Mouse (Mus musculus): Measurements from ENCODE around the gene Arhgap23. TPM values are rescaled to one million over a fixed set of nuclear protein-coding genes. Genes with fewer than 3 reads are reported as not detected.

The Arhgap23 gene
- polyA plus RNA-seq, 1 experiment: 14.9 TPM

- no peaks in the 10 kb centered on the region for H3K27me3 ChIP-seq (replicated peaks; ENCODE audit: control insufficient read depth, insufficient read depth, low read length)
- no peak overlapping the region for H3K27ac ChIP-seq (ENCODE audit: insufficient read depth, low read depth, low read length)
- no peak for TF ChIP-seq POLR2A (IDR thresholded peaks at IDR 0.05; ENCODE audit: low read depth, low read length)
- no peak for TF ChIP-seq CTCF (conservative IDR thresholded peaks at IDR 0.05; ENCODE audit: insufficient read depth, insufficient read length, low read depth, low read length)
- no peak for DNase-seq
- no peaks in the 10 kb centered on the region for H3K36me3 ChIP-seq (ENCODE audit: control insufficient read depth, insufficient read depth, low read length)
- no peaks in the 10 kb centered on the region for H3K4me1 ChIP-seq (ENCODE audit: control insufficient read depth, insufficient read depth, low read length)
- no peak overlapping the region for H3K4me3 ChIP-seq (ENCODE audit: insufficient read depth, low read depth, low read length)
- WGBS: 94% methylated on average over 6 of the region's 6 CpGs
Measured at GRCm38 (mm10) chr11:97462538-97462937, 47.2 kb downstream of the Arhgap23 start.

GRCm38 (mm10) chr11:97463166-97463565, 47.8 kb downstream of the Arhgap23 start:
- Histone ChIP-seq H3K4me3 (ENCODE audit: insufficient read depth, low read depth, low read length) (no peak overlapping the region), H3K4me1 (ENCODE audit: control insufficient read depth, insufficient read depth, low read length) (no peaks in the 10 kb centered on the region), H3K27me3 (replicated peaks; ENCODE audit: control insufficient read depth, insufficient read depth, low read length) (no peaks in the 10 kb centered on the region), H3K27ac (ENCODE audit: insufficient read depth, low read depth, low read length) (no peak overlapping the region), H3K36me3 (ENCODE audit: control insufficient read depth, insufficient read depth, low read length) (no peaks in the 10 kb centered on the region)
- WGBS: 86% methylated on average over 33 of the region's 33 CpGs
- DNase-seq: no peak
- TF ChIP-seq CTCF (conservative IDR thresholded peaks at IDR 0.05; ENCODE audit: insufficient read depth, insufficient read length, low read depth, low read length) (no peak), POLR2A (IDR thresholded peaks at IDR 0.05; ENCODE audit: low read depth, low read length) (no peak)

- H3K27me3 ChIP-seq (replicated peaks; ENCODE audit: control insufficient read depth, insufficient read depth, low read length): no peaks in the 10 kb centered on the region
- no peak overlapping the region for H3K4me3 ChIP-seq (ENCODE audit: insufficient read depth, low read depth, low read length)
- TF ChIP-seq POLR2A (IDR thresholded peaks at IDR 0.05; ENCODE audit: low read depth, low read length) (no peak), CTCF (conservative IDR thresholded peaks at IDR 0.05; ENCODE audit: insufficient read depth, insufficient read length, low read depth, low read length) (no peak)
- 93% methylated on average over 4 of the region's 4 CpGs for WGBS
- no peaks in the 10 kb centered on the region for H3K36me3 ChIP-seq (ENCODE audit: control insufficient read depth, insufficient read depth, low read length)
- no peak for DNase-seq
- no peaks in the 10 kb centered on the region for H3K4me1 ChIP-seq (ENCODE audit: control insufficient read depth, insufficient read depth, low read length)
- H3K27ac ChIP-seq (ENCODE audit: insufficient read depth, low read depth, low read length): no peak overlapping the region
Measured at GRCm38 (mm10) chr11:97463991-97464390, 48.7 kb downstream of the Arhgap23 start.

- no peak for DNase-seq
- no peaks in the 10 kb centered on the region for H3K4me1 ChIP-seq (ENCODE audit: control insufficient read depth, insufficient read depth, low read length)
- H3K27ac ChIP-seq (ENCODE audit: insufficient read depth, low read depth, low read length): no peak overlapping the region
- TF ChIP-seq POLR2A (IDR thresholded peaks at IDR 0.05; ENCODE audit: low read depth, low read length): no peak
- TF ChIP-seq CTCF (conservative IDR thresholded peaks at IDR 0.05; ENCODE audit: insufficient read depth, insufficient read length, low read depth, low read length): no peak
- no peak overlapping the region for H3K4me3 ChIP-seq (ENCODE audit: insufficient read depth, low read depth, low read length)
- H3K36me3 ChIP-seq (ENCODE audit: control insufficient read depth, insufficient read depth, low read length): no peaks in the 10 kb centered on the region
- no peaks in the 10 kb centered on the region for H3K27me3 ChIP-seq (replicated peaks; ENCODE audit: control insufficient read depth, insufficient read depth, low read length)
- WGBS: 84% methylated on average over 12 of the region's 12 CpGs
Measured at GRCm38 (mm10) chr11:97465957-97466356, 50.6 kb downstream of the Arhgap23 start.

GRCm38 (mm10) chr11:97466444-97467160, 51.3 kb downstream of the Arhgap23 start:
- 65% methylated on average over 10 of the region's 10 CpGs for WGBS
- H3K4me1 ChIP-seq (ENCODE audit: control insufficient read depth, insufficient read depth, low read length): no peaks in the 10 kb centered on the region
- H3K27me3 ChIP-seq (replicated peaks; ENCODE audit: control insufficient read depth, insufficient read depth, low read length): no peaks in the 10 kb centered on the region
- no peak for DNase-seq
- H3K36me3 ChIP-seq (ENCODE audit: control insufficient read depth, insufficient read depth, low read length): no peaks in the 10 kb centered on the region
- TF ChIP-seq POLR2A (IDR thresholded peaks at IDR 0.05; ENCODE audit: low read depth, low read length): no peak
- no peak for TF ChIP-seq CTCF (conservative IDR thresholded peaks at IDR 0.05; ENCODE audit: insufficient read depth, insufficient read length, low read depth, low read length)
- H3K4me3 ChIP-seq (ENCODE audit: insufficient read depth, low read depth, low read length): no peak overlapping the region
- no peak overlapping the region for H3K27ac ChIP-seq (ENCODE audit: insufficient read depth, low read depth, low read length)

GRCm38 (mm10) chr11:97468639-97469287, 53.4 kb downstream of the Arhgap23 start:
- Histone ChIP-seq H3K27ac (ENCODE audit: insufficient read depth, low read depth, low read length) (no peak overlapping the region), H3K4me3 (ENCODE audit: insufficient read depth, low read depth, low read length) (no peak overlapping the region), H3K4me1 (ENCODE audit: control insufficient read depth, insufficient read depth, low read length) (no peaks in the 10 kb centered on the region), H3K36me3 (ENCODE audit: control insufficient read depth, insufficient read depth, low read length) (no peaks in the 10 kb centered on the region), H3K27me3 (replicated peaks; ENCODE audit: control insufficient read depth, insufficient read depth, low read length) (no peaks in the 10 kb centered on the region)
- TF ChIP-seq POLR2A (IDR thresholded peaks at IDR 0.05; ENCODE audit: low read depth, low read length): no peak
- TF ChIP-seq CTCF (conservative IDR thresholded peaks at IDR 0.05; ENCODE audit: insufficient read depth, insufficient read length, low read depth, low read length): peak; percentile 98
- DNase-seq: peak; percentile 86
- 53% methylated on average over 14 of the region's 14 CpGs for WGBS

GRCm38 (mm10) chr11:97469828-97470227, 54.5 kb downstream of the Arhgap23 start:
- no peaks in the 10 kb centered on the region for H3K4me1 ChIP-seq (ENCODE audit: control insufficient read depth, insufficient read depth, low read length)
- no peak overlapping the region for H3K27ac ChIP-seq (ENCODE audit: insufficient read depth, low read depth, low read length)
- no peak for TF ChIP-seq CTCF (conservative IDR thresholded peaks at IDR 0.05; ENCODE audit: insufficient read depth, insufficient read length, low read depth, low read length)
- no peak for TF ChIP-seq POLR2A (IDR thresholded peaks at IDR 0.05; ENCODE audit: low read depth, low read length)
- H3K4me3 ChIP-seq (ENCODE audit: insufficient read depth, low read depth, low read length): no peak overlapping the region
- no peaks in the 10 kb centered on the region for H3K36me3 ChIP-seq (ENCODE audit: control insufficient read depth, insufficient read depth, low read length)
- 89% methylated on average over 7 of the region's 7 CpGs for WGBS
- no peak for DNase-seq
- H3K27me3 ChIP-seq (replicated peaks; ENCODE audit: control insufficient read depth, insufficient read depth, low read length): no peaks in the 10 kb centered on the region

Measured in kidney, adult 2 months (tissue).